Comparison of ENCODE assay signal across 10 mouse cellular contexts in genomic region chr19:58627406-58628337, GRCm38 (mm10). TPM values are rescaled to one million over a fixed set of nuclear protein-coding genes. Genes with fewer than 3 reads are reported as not detected.
DNase-seq lines count a peak whose midpoint lies in the region; ATAC-seq and TF ChIP-seq lines count a peak whose summit lies in the region.
"Had no signal": no experiment of that assay in that cellular context is flagged by ENCODE, and none has a peak within 500 bp of the region (broad histone marks: within the 10 kb centered on the region; RNA-seq: fewer than 3 reads in every experiment).

No protein-coding gene starts in this region.

- no peak overlapping the region for H3K4me3 ChIP-seq in liver, embryonic 14.5 days (ENCODE audit: insufficient read depth in 1 of 2, low read depth in 2 of 2, low read length in 2 of 2)
- H3K4me3 ChIP-seq in liver, embryonic 12.5 days: no peak overlapping the region
- no peak overlapping the region for H3K4me3 ChIP-seq in heart, embryonic 16.5 days (ENCODE audit: low read length)
- no peak overlapping the region for H3K4me3 ChIP-seq in neural tube, embryonic 13.5 days

- H3K4me2 ChIP-seq in liver, embryonic 14.5 days (ENCODE audit: low read depth): no peak overlapping the region
- no peak overlapping the region for H3K4me2 ChIP-seq in liver, embryonic 12.5 days
- peak overlapping the region; percentile 13; the same call in 1 of the 2 replicates for H3K4me2 ChIP-seq in heart, embryonic 16.5 days (ENCODE audit: low read depth, low read length)
- H3K4me2 ChIP-seq in neural tube, embryonic 13.5 days: peak overlapping the region; percentile 28; the same call in 1 of the 2 replicates

- no peak for TF ChIP-seq EP300 in liver, embryonic 14.5 days (IDR thresholded peaks at IDR 0.05; ENCODE audit: low read depth)

- 43% methylated on average over 22 of the region's 22 CpGs for WGBS in liver, embryonic 14.5 days (ENCODE audit: insufficient replicate concordance)
- 46% methylated on average over 22 of the region's 22 CpGs for WGBS in liver, embryonic 12.5 days (ENCODE audit: insufficient replicate concordance)
- 40% methylated on average over 22 of the region's 22 CpGs for WGBS in heart, embryonic 16.5 days
- WGBS in neural tube, embryonic 13.5 days: 38% methylated on average over 22 of the region's 22 CpGs

- H3K27me3 ChIP-seq in liver, embryonic 14.5 days (ENCODE audit: control insufficient read depth, insufficient read depth, low read length): no peaks in the 10 kb centered on the region
- H3K27me3 ChIP-seq in liver, embryonic 12.5 days (replicated peaks): no peaks in the 10 kb centered on the region
- H3K27me3 ChIP-seq in heart, embryonic 16.5 days (ENCODE audit: control insufficient read depth, insufficient read depth, low read length): no peaks in the 10 kb centered on the region
- no peaks in the 10 kb centered on the region for H3K27me3 ChIP-seq in neural tube, embryonic 13.5 days

- no peak overlapping the region for H3K27ac ChIP-seq in liver, embryonic 14.5 days
- no peak overlapping the region for H3K27ac ChIP-seq in liver, embryonic 12.5 days
- H3K27ac ChIP-seq in heart, embryonic 16.5 days (ENCODE audit: low read length): no peak overlapping the region
- H3K27ac ChIP-seq in neural tube, embryonic 13.5 days (replicated peaks): no peak overlapping the region

- intact Hi-C loops in left cerebral cortex, postnatal 36 days (cut with DNase I): loop anchor here (2.0 kb wide), 1 partner anchor 973 kb away; no protein-coding TSS in a partner anchor

- TF ChIP-seq CTCF in liver, embryonic 14.5 days (IDR thresholded peaks at IDR 0.05; ENCODE audit: low read depth): peak; percentile 33; the same call in 1 of the 2 replicates

- H3K4me1 ChIP-seq in liver, embryonic 14.5 days (replicated peaks; ENCODE audit: control insufficient read depth in 2 of 2, insufficient read depth in 2 of 2, low read length in 1 of 2): no peaks in the 10 kb centered on the region
- no peaks in the 10 kb centered on the region for H3K4me1 ChIP-seq in liver, embryonic 12.5 days
- no peaks in the 10 kb centered on the region for H3K4me1 ChIP-seq in heart, embryonic 16.5 days (ENCODE audit: control insufficient read depth, insufficient read depth, low read length)
- H3K4me1 ChIP-seq in neural tube, embryonic 13.5 days (replicated peaks): peaks cover 5% of the 10 kb centered on the region; the same call in 1 of the 2 replicates

- H3K9me3 ChIP-seq in liver, embryonic 14.5 days (ENCODE audit: control insufficient read depth, low read length): no peaks in the 10 kb centered on the region
- H3K9me3 ChIP-seq in liver, embryonic 12.5 days (replicated peaks): no peaks in the 10 kb centered on the region
- H3K9me3 ChIP-seq in heart, embryonic 16.5 days (replicated peaks; ENCODE audit: control insufficient read depth, low read length): no peaks in the 10 kb centered on the region
- no peaks in the 10 kb centered on the region for H3K9me3 ChIP-seq in neural tube, embryonic 13.5 days

- ATAC-seq in liver, embryonic 14.5 days (ENCODE audit: insufficient read depth): no peak
- no peak for ATAC-seq in liver, embryonic 12.5 days
- no peak for ATAC-seq in heart, embryonic 16.5 days (replicated peaks; ENCODE audit: extremely low read depth, insufficient read depth, low FRiP score)
- no peak for ATAC-seq in neural tube, embryonic 13.5 days (ENCODE audit: low read depth)

- no peaks in the 10 kb centered on the region for H3K36me3 ChIP-seq in liver, embryonic 14.5 days (replicated peaks; ENCODE audit: control insufficient read depth, insufficient read depth, low read depth)
- no peaks in the 10 kb centered on the region for H3K36me3 ChIP-seq in liver, embryonic 12.5 days
- no peaks in the 10 kb centered on the region for H3K36me3 ChIP-seq in heart, embryonic 16.5 days (ENCODE audit: control insufficient read depth, insufficient read depth)
- H3K36me3 ChIP-seq in neural tube, embryonic 13.5 days: no peaks in the 10 kb centered on the region

- no peak overlapping the region for H3K9ac ChIP-seq in liver, embryonic 14.5 days (replicated peaks)
- H3K9ac ChIP-seq in liver, embryonic 12.5 days: no peak overlapping the region
- H3K9ac ChIP-seq in heart, embryonic 16.5 days (ENCODE audit: low read length): no peak overlapping the region
- 0 out of 2 replicates have a peak overlapping the region, but pooled peaks have one; percentile 9 for H3K9ac ChIP-seq in neural tube, embryonic 13.5 days

- DNase-seq in adrenal gland, postnatal 10 days: peak; percentile 12
- DNase-seq in adrenal gland, adult 18-20 months (ENCODE audit: low spot score in 2 of 2): no peak
- DNase-seq in liver, embryonic 14.5 days (ENCODE audit: low read depth in 3 of 3, low spot score in 3 of 3): no peak
- peak; percentile 8 to 13 for DNase-seq in left cerebral cortex, postnatal 36 days (ENCODE audit: low spot score in 2 of 2)
- DNase-seq in right cerebral cortex, postnatal 10 days (ENCODE audit: low spot score in 2 of 2): no peak

RNA-seq across cellular contexts. Expression of gene Pnlip, which starts 24.6 kb away (rescaled TPM):
- not detected for total RNA-seq in adrenal gland, postnatal 10 days (2021)
- total RNA-seq in adrenal gland, adult 18-20 months (2021): not detected
- polyA plus RNA-seq in liver, embryonic 14.5 days (2012; rRNA removed): not detected in 2 replicates
- not detected in 2 replicates for polyA plus RNA-seq in liver, embryonic 14.5 days (2014; fragmentation: Nextera tagmentation; extraction: Ambion mirVana)
- polyA plus RNA-seq in liver, embryonic 12.5 days (2016; fragmentation: Nextera tagmentation; extraction: Ambion mirVana): 0.11 TPM in 1 of 2 replicates, not detected in the other
- not detected in 2 replicates for polyA plus RNA-seq in heart, embryonic 16.5 days (2015; fragmentation: Nextera tagmentation; extraction: Ambion mirVana)
- total RNA-seq in left cerebral cortex, postnatal 36 days (2021): 1 to 10 TPM; 3.5 TPM
- 0.33 and 1.2 TPM in 2 replicates for polyA plus RNA-seq in neural tube, embryonic 13.5 days (2015; fragmentation: Nextera tagmentation; extraction: Ambion mirVana)
- total RNA-seq: heart, adult 18-20 months had no signal
- polyA plus RNA-seq: C2C12 had no signal

Comparison
In these comparisons a context has a peak if more than half of its experiments do, and no peak if none do; other contexts are left out.
1. DNase-seq: peak in adrenal gland, postnatal 10 days (single experiment) and left cerebral cortex, postnatal 36 days (2 of 2); none in adrenal gland, adult 18-20 months (0 of 2), liver, embryonic 14.5 days (0 of 3) and right cerebral cortex, postnatal 10 days (0 of 2).
2. H3K4me2 ChIP-seq: peak in heart, embryonic 16.5 days (single experiment) and neural tube, embryonic 13.5 days (single experiment); none in liver, embryonic 14.5 days (single experiment) and liver, embryonic 12.5 days (single experiment).